Mouse (Mus musculus) megakaryocyte, adult 5-6 weeks (primary cell): ENCODE measurements around the gene Rbm26. TPM values are rescaled to one million over a fixed set of nuclear protein-coding genes. Genes with fewer than 3 reads are reported as not detected.

Source experiments
- ATAC-seq: 2 replicates; pipeline ENCODE4 v1.8.0; 2016; ENCODE audit warnings: mild to moderate bottlenecking, inconsistent platforms; ENCODE audit not compliant: poor library complexity, severe bottlenecking
- total RNA-seq, 2 experiments: library from RNA; stranded (forward) in 1 of 2; stranded (reverse) in 1 of 2; fragments of 153-499, 151-499 nt in 1 of 2; fragments of 221-1000, 200-1000 nt in 1 of 2; gene quantifications; 2 replicates each; pipeline versions ENCODE4 v1.2.3 to v1.2.4; 2015 to 2017

Gene Rbm26
- 39.4 and 41.5 TPM in 2 replicates for total RNA-seq (2015)
- 35.6 and 43.0 TPM in 2 replicates for total RNA-seq (2017)

GRCm38 (mm10) chr14:105177238-105177693 lies at the start of gene Rbm26:
Gene Rbm26 (minus strand): TSS chr14:105177327.
- ATAC-seq, result peak; percentile 91

- ATAC-seq, result no peak
Observed at GRCm38 (mm10) chr14:105225790-105226189, 48.7 kb upstream of the Rbm26 start.

- ATAC-seq, result no peak
Observed at GRCm38 (mm10) chr14:105222240-105222639, 45.1 kb upstream of the Rbm26 start.

GRCm38 (mm10) chr14:105219525-105220376 lies 42.6 kb upstream of the Rbm26 start:
- no peak for ATAC-seq

GRCm38 (mm10) chr14:105198401-105198800 lies 21.3 kb upstream of the Rbm26 start:
- ATAC-seq, result peak; percentile 69

GRCm38 (mm10) chr14:105194682-105195081 lies 17.6 kb upstream of the Rbm26 start:
- ATAC-seq, result no peak

- ATAC-seq, result no peak
Observed at GRCm38 (mm10) chr14:105184866-105185265, 7.7 kb upstream of the Rbm26 start.

- peak; percentile 81 for ATAC-seq
Observed at GRCm38 (mm10) chr14:105182786-105183185, 5.7 kb upstream of the Rbm26 start.

- ATAC-seq, result no peak
Observed at GRCm38 (mm10) chr14:105179733-105180132, 2.6 kb upstream of the Rbm26 start.

GRCm38 (mm10) chr14:105178996-105179395 lies 1.9 kb upstream of the Rbm26 start:
- no peak for ATAC-seq

GRCm38 (mm10) chr14:105176381-105177168 lies 552 bp downstream of the Rbm26 start:
- ATAC-seq, result peak; percentile 38

- ATAC-seq, result no peak
Observed at GRCm38 (mm10) chr14:105167181-105167580, 9.9 kb downstream of the Rbm26 start.

- ATAC-seq, result peak; percentile 98
Observed at GRCm38 (mm10) chr14:105164793-105165192, 12.3 kb downstream of the Rbm26 start.

GRCm38 (mm10) chr14:105161334-105161733 lies 15.8 kb downstream of the Rbm26 start:
- ATAC-seq, result no peak

GRCm38 (mm10) chr14:105158526-105158925 lies 18.6 kb downstream of the Rbm26 start:
- ATAC-seq, result no peak

GRCm38 (mm10) chr14:105134076-105134475 lies 43.1 kb downstream of the Rbm26 start:
- no peak for ATAC-seq

- no peak for ATAC-seq
Observed at GRCm38 (mm10) chr14:105127715-105128385, 49.3 kb downstream of the Rbm26 start.

GRCm38 (mm10) chr14:105124513-105124912 lies 52.6 kb downstream of the Rbm26 start:
- ATAC-seq, result no peak

- no peak for ATAC-seq
Observed at GRCm38 (mm10) chr14:105115402-105115801, 61.7 kb downstream of the Rbm26 start.

- ATAC-seq, result no peak
Observed at GRCm38 (mm10) chr14:105106252-105106651, 70.9 kb downstream of the Rbm26 start.

GRCm38 (mm10) chr14:105098861-105099260 lies 78.3 kb downstream of the Rbm26 start:
- no peak for ATAC-seq
